21 mouse cellular contexts compared by ENCODE assay signal in genomic region chr5:35601526-35601925, GRCm38 (mm10).
"Had no signal": no experiment of that assay in that cellular context is flagged by ENCODE, and none has a peak within 500 bp of the region (broad histone marks: within the 10 kb centered on the region; RNA-seq: fewer than 3 reads in every experiment).

No protein-coding gene starts in this region.

- H3K4me3 ChIP-seq: hindbrain, embryonic 13.5 days; hindbrain, embryonic 15.5 days; kidney, embryonic 15.5 days; limb, embryonic 13.5 days; limb, embryonic 15.5 days; liver, embryonic 12.5 days had no signal

- DNase-seq: forebrain, postnatal 0 days; gastrocnemius, postnatal 10 days; gastrocnemius, postnatal 25 days; kidney, adult 11 months; kidney, adult 2 months; kidney, adult 9 months; kidney, postnatal 14 days; kidney, postnatal 36 days; layer of hippocampus, adult 9-11 months; layer of hippocampus, postnatal 36 days; left cerebral cortex, postnatal 4 days; lung, adult 18-20 months had no signal

- H3K27ac ChIP-seq: hindbrain, embryonic 13.5 days; hindbrain, embryonic 15.5 days; hindbrain, postnatal 0 days; kidney, embryonic 15.5 days; kidney, postnatal 0 days; limb, embryonic 13.5 days; limb, embryonic 15.5 days; liver, embryonic 12.5 days; liver, embryonic 14.5 days had no signal
